Mouse (Mus musculus) small intestine, adult 2 months (tissue): Measurements from ENCODE around the gene Casd1. TPM values are rescaled to one million over a fixed set of nuclear protein-coding genes. Genes with fewer than 3 reads are reported as not detected.

Experiments used
- H3K27ac ChIP-seq: fragments of 200-500 bp; 2 replicates; pipeline ENCODE4 v1.5.1; 2012; ENCODE audit warnings: low read depth, low read length, control low read depth, inconsistent platforms; ENCODE audit not compliant: insufficient read depth
- H3K27me3 ChIP-seq: fragments of 200-500 bp; 2 replicates; pipeline ENCODE4 v1.6.1; 2012; ENCODE audit warnings: mild to moderate bottlenecking, moderate library complexity, low read length, inconsistent platforms; ENCODE audit not compliant: control insufficient read depth, insufficient read depth
- H3K36me3 ChIP-seq: fragments of 200-500 bp; 2 replicates; pipeline ENCODE4 v1.6.1; 2012; ENCODE audit warnings: mild to moderate bottlenecking, low read length, control low read depth, inconsistent platforms; ENCODE audit not compliant: control insufficient read depth, insufficient read depth
- H3K4me1 ChIP-seq: fragments of 200-500 bp; 2 replicates; pipeline ENCODE4 v1.6.1; 2012; ENCODE audit warnings: low read length, inconsistent platforms, mixed read lengths; ENCODE audit not compliant: control insufficient read depth, insufficient read depth, insufficient read length
- H3K4me3 ChIP-seq: fragments of 200-500 bp; 2 replicates; pipeline ENCODE4 v1.5.1; 2012; ENCODE audit warnings: low read depth, mild to moderate bottlenecking, control low read depth, inconsistent platforms, low read length, moderate library complexity
- CTCF ChIP-seq: fragments of 200-500 bp; IDR thresholded peaks from 2 replicates; pipeline ENCODE4 v1.5.1; 2012; ENCODE audit warnings: low read depth, mild to moderate bottlenecking, control low read depth, inconsistent platforms, low read length, moderate library complexity, mixed read lengths; ENCODE audit not compliant: insufficient replicate concordance, insufficient read length; ENCODE audit errors: extremely low read depth
- POLR2A ChIP-seq: fragments of 200-500 bp; IDR thresholded peaks from 2 replicates; pipeline ENCODE4 v1.6.1; 2012; ENCODE audit warnings: low read depth, mild to moderate bottlenecking, control low read depth, inconsistent platforms, low read length, moderate library complexity
- WGBS: fragments of 180-500 bp; shearing (Covaris S2); methylation state at CpG from one replicate; pipeline ENCODE4 v1.1.7; 2018; 5-methylcytosine and 5-hydroxymethylcytosine counted together
- polyA plus RNA-seq: library from polyadenylated mRNA; depleted of rRNA; stranded (reverse); fragments of >200 nt; gene quantifications from 2 replicates; pipeline ENCODE4 v1.2.3, GENCODE M21; 2012; rRNA removed

Casd1 gene
- polyA plus RNA-seq, 1 experiment, result 4.5 TPM

GRCm38 (mm10) chr6:4677356-4677761 lies 76.7 kb downstream of the Casd1 start:
- TF ChIP-seq POLR2A (no peak), CTCF (no peak)
- no peaks in the 10 kb centered on the region for H3K4me1 ChIP-seq
- H3K36me3 ChIP-seq, result no peaks in the 10 kb centered on the region
- WGBS, result 77% methylated on average over 1 of the region's 1 CpGs
- no peak overlapping the region for H3K27ac ChIP-seq
- no peak overlapping the region for H3K4me3 ChIP-seq
- no peaks in the 10 kb centered on the region for H3K27me3 ChIP-seq

GRCm38 (mm10) chr6:4679981-4680380 lies 79.3 kb downstream of the Casd1 start:
- Histone ChIP-seq H3K4me1 (no peaks in the 10 kb centered on the region), H3K27ac (no peak overlapping the region), H3K4me3 (no peak overlapping the region), H3K36me3 (no peaks in the 10 kb centered on the region), H3K27me3 (no peaks in the 10 kb centered on the region)
- TF ChIP-seq CTCF (no peak), POLR2A (no peak)
- 94% methylated on average over 1 of the region's 1 CpGs for WGBS

- WGBS, result 82% methylated on average over 4 of the region's 4 CpGs
- no peaks in the 10 kb centered on the region for H3K27me3 ChIP-seq
- H3K4me1 ChIP-seq, result no peaks in the 10 kb centered on the region
- H3K4me3 ChIP-seq, result no peak overlapping the region
- no peak overlapping the region for H3K27ac ChIP-seq
- TF ChIP-seq POLR2A, result no peak
- no peak for TF ChIP-seq CTCF
- no peaks in the 10 kb centered on the region for H3K36me3 ChIP-seq
Measured at GRCm38 (mm10) chr6:4680576-4680975, 79.9 kb downstream of the Casd1 start.

- WGBS, result 61% methylated on average over 10 of the region's 10 CpGs
- Histone ChIP-seq H3K36me3 (no peaks in the 10 kb centered on the region), H3K27ac (no peak overlapping the region), H3K27me3 (no peaks in the 10 kb centered on the region), H3K4me3 (no peak overlapping the region), H3K4me1 (no peaks in the 10 kb centered on the region)
- TF ChIP-seq CTCF (no peak), POLR2A (no peak)
Measured at GRCm38 (mm10) chr6:4684706-4685340, 84.2 kb downstream of the Casd1 start.

GRCm38 (mm10) chr6:4690438-4690837 lies 89.8 kb downstream of the Casd1 start:
- Histone ChIP-seq H3K4me3 (no peak overlapping the region), H3K4me1 (no peaks in the 10 kb centered on the region), H3K27me3 (no peaks in the 10 kb centered on the region), H3K27ac (no peak overlapping the region), H3K36me3 (no peaks in the 10 kb centered on the region)
- WGBS, result 91% methylated on average over 4 of the region's 4 CpGs
- TF ChIP-seq POLR2A (no peak), CTCF (no peak)

Other genes starting within 250 kb of the Casd1 start
- gene Col1a2, start 96.0 kb upstream of the Casd1 start, polyA plus RNA-seq, result 31.8 and 39.8 TPM in 2 replicates
- 2.1 and 2.7 TPM in 2 replicates for gene Sgce, start 146.4 kb downstream of the Casd1 start, polyA plus RNA-seq
- gene Peg10, start 146.5 kb downstream of the Casd1 start, polyA plus RNA-seq, result 0.16 and 0.28 TPM in 2 replicates